Mouse (Mus musculus) olfactory bulb, adult 2 months (tissue): ENCODE results near the gene Bpifa6. TPM values are rescaled to one million over a fixed set of nuclear protein-coding genes. Genes with fewer than 3 reads are reported as not detected.

ENCODE experiments used
- H3K27ac ChIP-seq: fragments of 200-500 bp; 2 replicates; pipeline ENCODE4 v1.5.1; 2012; ENCODE audit warnings: low read depth, low read length; ENCODE audit not compliant: insufficient read depth
- H3K4me1 ChIP-seq: fragments of 200-500 bp; 2 replicates; pipeline ENCODE4 v1.6.1; 2012; ENCODE audit warnings: low read length; ENCODE audit not compliant: control insufficient read depth, insufficient read depth
- H3K4me3 ChIP-seq: fragments of 200-500 bp; 2 replicates; pipeline ENCODE4 v1.5.1; 2012; ENCODE audit warnings: mild to moderate bottlenecking, low read depth, low read length, moderate library complexity; ENCODE audit not compliant: insufficient read depth
- CTCF ChIP-seq: fragments of 200-500 bp; IDR thresholded peaks from 2 replicates; pipeline ENCODE4 v1.5.1; 2012; ENCODE audit warnings: low read depth, mild to moderate bottlenecking, low read length, moderate library complexity; ENCODE audit not compliant: insufficient read depth
- POLR2A ChIP-seq: fragments of 200-500 bp; IDR thresholded peaks from 2 replicates; pipeline ENCODE4 v1.6.1; 2012; ENCODE audit warnings: mild to moderate bottlenecking, low read depth, low read length, moderate library complexity; ENCODE audit not compliant: insufficient read depth
- WGBS: fragments of 180-500 bp; shearing (Covaris S2); methylation state at CpG from one replicate; pipeline ENCODE4 v1.1.7; 2018; 5-methylcytosine and 5-hydroxymethylcytosine counted together
- polyA plus RNA-seq: library from polyadenylated mRNA; stranded (reverse); fragments of >200 nt; gene quantifications from 2 replicates; pipeline ENCODE4 v1.2.4, GENCODE M21; 2012; ENCODE audit warnings: low replicate concordance; ENCODE audit not compliant: missing spikeins, insufficient read depth, insufficient read length

Gene Bpifa6
- polyA plus RNA-seq: not detected in 2 replicates

GRCm38 (mm10) chr2:153974582-153974981 lies at the start of gene Bpifa6:
Gene Bpifa6 (plus strand): TSS chr2:153974945.
- WGBS: 87% methylated on average over 5 of the region's 5 CpGs
- TF ChIP-seq CTCF (no peak), POLR2A (no peak)

GRCm38 (mm10) chr2:153929871-153930413 lies 44.8 kb upstream of the Bpifa6 start:
- TF ChIP-seq POLR2A (no peak), CTCF (peak; percentile 36; the same call in 1 of the 2 replicates)
- H3K27ac ChIP-seq: no peak overlapping the region
- H3K4me3 ChIP-seq: no peak overlapping the region
- H3K4me1 ChIP-seq: peaks cover 4% of the 10 kb centered on the region; the same call in 1 of the 2 replicates
- 37% methylated on average over 3 of the region's 3 CpGs for WGBS

More at GRCm38 (mm10) chr2:153974582-153974981, at the start of gene Bpifa6:
- no peaks in the 10 kb centered on the region for H3K4me1 ChIP-seq
- H3K4me3 ChIP-seq: no peak within 1 kb of the TSS
- no peak within 1 kb of the TSS for H3K27ac ChIP-seq

- Histone ChIP-seq H3K4me3 (no peak overlapping the region), H3K4me1 (peaks cover 4% of the 10 kb centered on the region; the same call in 1 of the 2 replicates), H3K27ac (no peak overlapping the region)
- WGBS: 54% methylated on average over 6 of the region's 6 CpGs
- no peak for TF ChIP-seq CTCF
- no peak for TF ChIP-seq POLR2A
Observed at GRCm38 (mm10) chr2:153931125-153931524, 43.6 kb upstream of the Bpifa6 start.

GRCm38 (mm10) chr2:153933311-153933710 lies 41.4 kb upstream of the Bpifa6 start:
- H3K4me3 ChIP-seq: no peak overlapping the region
- peaks cover 4% of the 10 kb centered on the region; the same call in 1 of the 2 replicates for H3K4me1 ChIP-seq
- 59% methylated on average over 6 of the region's 6 CpGs for WGBS
- no peak overlapping the region for H3K27ac ChIP-seq
- TF ChIP-seq CTCF: no peak
- TF ChIP-seq POLR2A: no peak

- Histone ChIP-seq H3K4me3 (no peak overlapping the region), H3K27ac (no peak overlapping the region), H3K4me1 (peaks cover 4% of the 10 kb centered on the region; the same call in 1 of the 2 replicates)
- WGBS: 87% methylated on average over 6 of the region's 6 CpGs
- TF ChIP-seq POLR2A (no peak), CTCF (no peak)
Observed at GRCm38 (mm10) chr2:153935348-153935747, 39.4 kb upstream of the Bpifa6 start.

- no peak for TF ChIP-seq POLR2A
- 84% methylated on average over 5 of the region's 5 CpGs for WGBS
- Histone ChIP-seq H3K4me3 (no peak within 1 kb of the TSS), H3K27ac (no peak within 1 kb of the TSS), H3K4me1 (no peaks in the 10 kb centered on the region)
Observed at GRCm38 (mm10) chr2:153937843-153938242, 36.9 kb upstream of the Bpifa6 start, which contains the start of gene Bpifb4. Gene Bpifb4 (plus strand): TSS chr2:153938212.

GRCm38 (mm10) chr2:153943537-153943936 lies 31.2 kb upstream of the Bpifa6 start:
- WGBS: 27% methylated on average over 3 of the region's 3 CpGs
- no peak overlapping the region for H3K4me3 ChIP-seq
- H3K4me1 ChIP-seq: no peaks in the 10 kb centered on the region
- TF ChIP-seq POLR2A (no peak), CTCF (peak; percentile 58)
- no peak overlapping the region for H3K27ac ChIP-seq

GRCm38 (mm10) chr2:153944567-153944966 lies 30.2 kb upstream of the Bpifa6 start:
- TF ChIP-seq POLR2A (no peak), CTCF (no peak)
- 89% methylated on average over 8 of the region's 8 CpGs for WGBS
- Histone ChIP-seq H3K4me3 (no peak overlapping the region), H3K27ac (no peak overlapping the region), H3K4me1 (no peaks in the 10 kb centered on the region)

- H3K4me3 ChIP-seq: no peak overlapping the region
- 28% methylated on average over 6 of the region's 6 CpGs for WGBS
- no peak overlapping the region for H3K27ac ChIP-seq
- TF ChIP-seq CTCF: no peak
- TF ChIP-seq POLR2A: no peak
- H3K4me1 ChIP-seq: no peaks in the 10 kb centered on the region
Observed at GRCm38 (mm10) chr2:153952897-153953296, 21.8 kb upstream of the Bpifa6 start.
